Mouse (Mus musculus) heart, embryonic 15.5 days (tissue): Measurements from ENCODE around the gene Cdk14. TPM values are rescaled to one million over a fixed set of nuclear protein-coding genes. Genes with fewer than 3 reads are reported as not detected.

Experiments used
- ATAC-seq: fragments of 200-750 bp; cut with Nextera tagmentation; replicated peaks from 2 replicates; pipeline ENCODE4 v1.8.0; 2017; ENCODE audit warnings: low read depth, moderate TSS enrichment; ENCODE audit not compliant: insufficient number of reproducible peaks, insufficient read depth, low FRiP score
- H3K27ac ChIP-seq: fragments of 300-500 bp; sonication (generic); 2 replicates; pipeline ENCODE4 v1.5.1; 2015; ENCODE audit warnings: mild to moderate bottlenecking, inconsistent platforms
- H3K27me3 ChIP-seq: fragments of 300-500 bp; sonication (generic); 2 replicates; pipeline ENCODE4 v1.6.1; 2015; ENCODE audit warnings: inconsistent platforms
- H3K36me3 ChIP-seq: fragments of 300-500 bp; sonication (generic); 2 replicates; pipeline ENCODE4 v1.6.1; 2015; ENCODE audit warnings: mild to moderate bottlenecking, inconsistent platforms
- H3K4me1 ChIP-seq: fragments of 300-500 bp; sonication (generic); replicated peaks from 2 replicates; pipeline ENCODE4 v1.6.1; 2015; ENCODE audit warnings: inconsistent platforms
- H3K4me2 ChIP-seq: fragments of 300-500 bp; sonication (generic); 2 replicates; pipeline ENCODE4 v1.6.1; 2015; ENCODE audit warnings: inconsistent platforms, mild to moderate bottlenecking, moderate library complexity
- H3K4me3 ChIP-seq: fragments of 300-500 bp; sonication (generic); 2 replicates; pipeline ENCODE4 v1.5.1; 2015; ENCODE audit warnings: mild to moderate bottlenecking, inconsistent platforms
- H3K9ac ChIP-seq: fragments of 300-500 bp; sonication (generic); 2 replicates; pipeline ENCODE4 v1.6.1; 2015; ENCODE audit warnings: mild to moderate bottlenecking, inconsistent platforms
- H3K9me3 ChIP-seq: fragments of 300-500 bp; sonication (generic); replicated peaks from 2 replicates; pipeline ENCODE4 v1.6.1; 2016; ENCODE audit warnings: inconsistent platforms
- WGBS: fragments of 180-500 bp; shearing (Covaris S2); methylation state at CpG from one replicate; pipeline ENCODE4 v1.1.7; 2015; ENCODE audit warnings: mixed read lengths; 5-methylcytosine and 5-hydroxymethylcytosine counted together
- polyA plus RNA-seq: library from polyadenylated mRNA; unstranded; fragments of >200 nt; fragmentation: Nextera tagmentation; extraction: Ambion mirVana; gene quantifications from 2 replicates; pipeline ENCODE4 v1.2.1, GENCODE M21; 2015

Cdk14 gene
- polyA plus RNA-seq, 1 experiment from 2014 or later, result 12.0 TPM

DNA sequence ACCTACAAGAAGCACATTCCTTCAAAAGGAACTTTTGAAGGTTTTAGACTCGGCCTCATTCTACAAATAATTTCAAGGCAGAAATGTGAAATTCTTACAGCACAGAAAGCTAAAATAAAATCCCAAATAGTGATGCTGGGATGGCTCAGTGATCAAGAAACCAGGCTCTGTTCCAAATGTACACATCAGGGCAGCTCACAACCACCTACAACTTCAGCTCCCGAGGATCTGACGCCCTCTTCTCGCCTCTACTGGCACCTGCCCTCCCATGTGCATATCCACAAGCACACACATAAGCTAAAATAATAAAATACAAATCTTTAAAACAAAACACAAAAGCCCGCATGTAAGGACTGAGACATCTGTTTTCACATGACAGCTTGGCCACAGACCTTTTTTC is 135.6 kb downstream of the Cdk14 start:
- no peak overlapping the region for H3K4me2 ChIP-seq
- WGBS, result 69% methylated on average over 5 of the region's 5 CpGs
- H3K36me3 ChIP-seq, result no peaks in the 10 kb centered on the region
- no peak overlapping the region for H3K27ac ChIP-seq
- H3K9ac ChIP-seq, result no peak overlapping the region
- H3K4me3 ChIP-seq, result no peak overlapping the region
- no peaks in the 10 kb centered on the region for H3K27me3 ChIP-seq
- H3K9me3 ChIP-seq, result no peaks in the 10 kb centered on the region
- peaks cover 8% of the 10 kb centered on the region; the same call in 1 of the 2 replicates for H3K4me1 ChIP-seq
- ATAC-seq, result no peak

DNA sequence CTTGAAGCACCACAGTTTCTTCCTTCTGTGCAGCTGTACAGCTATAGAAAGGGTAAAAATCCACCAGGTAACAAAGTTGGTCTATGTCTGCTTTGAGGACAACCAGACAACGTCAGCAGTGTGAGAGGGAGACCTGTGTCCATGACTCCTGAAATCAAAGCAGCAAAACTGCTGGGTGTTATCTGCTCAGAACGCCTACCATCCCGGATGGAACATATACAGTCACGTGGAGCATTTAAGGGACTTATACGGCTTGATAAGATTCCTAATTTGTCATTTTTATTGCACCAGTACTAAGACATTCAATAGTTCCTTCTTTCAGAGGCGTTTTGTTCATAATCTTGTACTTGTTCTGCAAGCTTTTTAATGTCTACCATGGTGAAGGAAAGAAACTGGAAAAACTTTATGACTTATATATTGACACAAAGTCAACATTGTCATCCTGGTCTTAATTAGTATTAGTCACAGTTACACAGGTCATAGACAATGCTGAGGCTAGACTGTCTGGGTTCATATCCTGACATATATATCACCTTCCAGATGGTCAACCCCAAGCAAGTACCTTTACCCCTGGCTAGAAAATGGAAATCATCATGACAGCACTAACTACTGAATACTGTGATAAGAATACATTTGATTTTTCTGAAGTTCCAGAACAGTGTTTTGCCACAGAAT is 136.2 kb downstream of the Cdk14 start:
- 50% methylated on average over 6 of the region's 6 CpGs for WGBS

DNA sequence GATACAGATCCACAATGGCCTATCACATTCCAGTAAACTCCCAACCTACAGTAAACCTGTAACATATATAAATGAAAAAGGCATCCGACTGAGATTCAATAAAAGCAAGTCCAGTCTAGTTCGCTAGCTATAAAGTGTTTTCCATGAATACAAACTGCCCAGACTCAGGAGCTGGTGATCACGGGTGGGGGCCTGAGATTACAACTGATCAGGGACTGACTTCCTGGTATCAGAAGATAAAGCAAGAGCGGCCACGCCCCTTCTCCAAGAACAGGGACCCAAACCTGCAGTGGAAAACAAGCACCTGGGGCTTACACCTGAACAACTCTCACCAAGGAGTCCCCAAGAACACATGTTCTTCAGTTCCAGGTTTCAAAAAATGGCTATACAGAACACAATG is 137.7 kb downstream of the Cdk14 start:
- Histone ChIP-seq H3K27ac (no peak overlapping the region), H3K9me3 (no peaks in the 10 kb centered on the region), H3K4me3 (no peak overlapping the region), H3K4me2 (no peak overlapping the region), H3K9ac (no peak overlapping the region), H3K36me3 (no peaks in the 10 kb centered on the region), H3K27me3 (no peaks in the 10 kb centered on the region), H3K4me1 (peaks cover 8% of the 10 kb centered on the region; the same call in 1 of the 2 replicates)
- 92% methylated on average over 5 of the region's 5 CpGs for WGBS
- no peak for ATAC-seq

More for the DNA sequence above, 136.2 kb downstream of the Cdk14 start:
- H3K9ac ChIP-seq, result no peak overlapping the region
- no peaks in the 10 kb centered on the region for H3K36me3 ChIP-seq
- H3K9me3 ChIP-seq, result no peaks in the 10 kb centered on the region
- peaks cover 8% of the 10 kb centered on the region; the same call in 1 of the 2 replicates for H3K4me1 ChIP-seq
- no peak overlapping the region for H3K4me2 ChIP-seq
- no peak overlapping the region for H3K27ac ChIP-seq
- no peaks in the 10 kb centered on the region for H3K27me3 ChIP-seq
- H3K4me3 ChIP-seq, result no peak overlapping the region
- ATAC-seq, result no peak

DNA sequence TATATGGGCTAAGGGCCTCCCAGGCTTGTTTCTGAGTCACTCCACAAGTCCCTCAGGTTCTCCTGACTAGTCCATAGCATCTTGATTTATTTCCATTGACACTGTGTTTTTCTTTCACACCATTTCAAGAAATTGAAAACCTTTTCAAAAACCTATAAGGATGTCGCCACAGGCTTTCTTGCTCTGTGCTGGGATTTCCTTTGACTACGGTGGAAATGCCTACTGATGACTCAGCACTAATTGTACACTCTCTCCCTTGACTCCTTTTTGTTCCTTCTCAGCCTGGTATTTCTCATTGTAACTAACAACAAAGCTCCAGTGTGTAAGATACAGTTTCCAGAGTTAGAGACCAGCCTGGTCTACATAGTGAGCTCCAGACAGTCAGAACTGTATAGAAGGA is 144.8 kb downstream of the Cdk14 start:
- Histone ChIP-seq H3K4me1 (peaks cover 7% of the 10 kb centered on the region; the same call in 1 of the 2 replicates), H3K27ac (no peak overlapping the region), H3K4me2 (no peak overlapping the region), H3K9me3 (no peaks in the 10 kb centered on the region), H3K36me3 (no peaks in the 10 kb centered on the region), H3K4me3 (no peak overlapping the region), H3K27me3 (no peaks in the 10 kb centered on the region), H3K9ac (no peak overlapping the region)
- WGBS, result 56% methylated on average over 2 of the region's 2 CpGs
- no peak for ATAC-seq

DNA sequence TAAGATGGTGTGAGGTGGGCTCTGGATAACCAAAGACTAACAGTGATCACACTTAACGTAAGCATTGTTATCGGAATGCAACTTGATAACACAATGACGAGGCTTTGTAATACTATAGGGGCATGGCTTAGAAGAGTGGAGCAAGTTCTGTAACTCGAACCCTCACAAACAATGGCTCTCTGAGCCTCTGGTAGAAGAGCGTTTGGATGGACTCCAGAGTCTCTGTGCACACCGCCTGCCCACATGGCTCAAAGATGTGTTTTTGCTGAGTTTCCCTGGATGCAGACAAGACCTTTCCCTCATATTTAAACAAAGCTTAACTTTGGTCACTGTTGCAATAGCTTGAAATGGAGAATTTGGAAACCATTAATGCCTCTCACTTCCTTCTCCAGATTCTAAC is 145.8 kb downstream of the Cdk14 start:
- Histone ChIP-seq H3K9ac (no peak overlapping the region), H3K4me1 (peaks cover 7% of the 10 kb centered on the region; the same call in 1 of the 2 replicates), H3K27me3 (no peaks in the 10 kb centered on the region), H3K4me3 (no peak overlapping the region), H3K4me2 (no peak overlapping the region), H3K27ac (no peak overlapping the region), H3K9me3 (no peaks in the 10 kb centered on the region), H3K36me3 (no peaks in the 10 kb centered on the region)
- 59% methylated on average over 6 of the region's 6 CpGs for WGBS
- ATAC-seq, result no peak

DNA sequence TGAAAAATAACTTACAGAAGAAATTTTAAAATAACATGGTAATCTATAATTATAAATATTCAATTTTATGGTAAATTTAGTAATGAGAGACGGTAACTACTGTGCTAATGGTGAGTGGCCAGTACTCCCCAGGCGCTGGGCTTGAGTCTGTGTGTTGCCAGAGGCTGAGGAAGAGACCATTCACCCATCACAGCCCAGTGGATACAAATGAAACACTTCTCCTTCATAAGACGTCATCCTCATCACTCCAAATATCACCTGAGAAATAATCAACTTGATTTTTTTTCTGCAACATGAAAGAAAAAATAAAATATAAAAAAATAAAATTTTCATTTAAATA is 153.4 kb downstream of the Cdk14 start:
- H3K27me3 ChIP-seq, result no peaks in the 10 kb centered on the region
- H3K36me3 ChIP-seq, result no peaks in the 10 kb centered on the region
- no peak for ATAC-seq
- 87% methylated on average over 3 of the region's 3 CpGs for WGBS
- no peaks in the 10 kb centered on the region for H3K9me3 ChIP-seq
- H3K4me3 ChIP-seq, result no peak overlapping the region
- no peak overlapping the region for H3K4me2 ChIP-seq
- H3K4me1 ChIP-seq, result peaks cover 16% of the 10 kb centered on the region
- no peak overlapping the region for H3K9ac ChIP-seq
- H3K27ac ChIP-seq, result no peak overlapping the region

DNA sequence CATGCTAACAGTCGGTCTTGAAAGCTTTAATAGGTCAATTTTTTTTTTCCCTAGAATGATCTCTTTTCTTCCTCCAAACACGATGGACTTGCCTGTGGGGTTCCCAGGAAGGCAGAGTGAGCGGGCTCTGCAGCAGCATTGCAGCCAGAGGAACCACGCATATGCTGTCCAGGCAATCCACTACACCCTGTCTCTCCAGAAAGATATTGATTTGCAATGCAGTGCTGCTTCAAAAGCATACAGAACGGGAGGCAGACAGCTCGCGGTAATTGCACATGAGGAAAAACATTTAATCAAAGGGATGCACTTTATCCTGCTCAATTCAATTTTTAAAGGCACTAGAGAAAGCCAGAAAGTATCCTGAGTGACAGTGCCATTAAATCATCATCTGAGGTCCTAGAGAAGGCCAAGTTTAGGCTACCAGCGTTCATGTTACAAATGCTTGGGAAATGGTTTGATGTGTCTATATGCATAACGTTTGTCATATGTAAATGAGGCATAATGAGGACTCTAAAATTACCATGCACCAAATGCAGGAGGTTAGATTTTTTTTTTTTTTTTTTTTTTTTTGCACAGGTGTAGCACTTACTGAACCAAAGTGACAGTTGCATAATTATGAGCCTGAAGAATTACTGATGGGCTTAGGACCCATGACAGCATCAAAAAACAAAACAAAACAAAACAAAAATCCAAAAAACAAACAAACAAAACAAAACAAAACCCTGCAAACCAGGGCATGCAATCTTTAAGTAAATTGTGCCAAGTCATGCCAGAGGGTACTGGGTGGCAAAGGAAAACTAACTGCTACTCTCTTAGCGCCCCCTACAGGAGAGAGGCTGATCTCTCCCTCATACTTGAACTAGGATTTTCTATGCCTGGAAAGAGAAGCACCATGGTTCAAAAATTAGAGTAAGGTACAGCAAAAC is 154.0 kb downstream of the Cdk14 start:
- H3K27ac ChIP-seq, result no peak overlapping the region
- H3K9me3 ChIP-seq, result no peaks in the 10 kb centered on the region
- ATAC-seq, result no peak
- peak overlapping the region; percentile 37 for H3K4me2 ChIP-seq
- no peak overlapping the region for H3K4me3 ChIP-seq
- no peak overlapping the region for H3K9ac ChIP-seq
- 36% methylated on average over 10 of the region's 10 CpGs for WGBS
- H3K4me1 ChIP-seq, result peaks cover 22% of the 10 kb centered on the region
- no peaks in the 10 kb centered on the region for H3K27me3 ChIP-seq
- no peaks in the 10 kb centered on the region for H3K36me3 ChIP-seq

DNA sequence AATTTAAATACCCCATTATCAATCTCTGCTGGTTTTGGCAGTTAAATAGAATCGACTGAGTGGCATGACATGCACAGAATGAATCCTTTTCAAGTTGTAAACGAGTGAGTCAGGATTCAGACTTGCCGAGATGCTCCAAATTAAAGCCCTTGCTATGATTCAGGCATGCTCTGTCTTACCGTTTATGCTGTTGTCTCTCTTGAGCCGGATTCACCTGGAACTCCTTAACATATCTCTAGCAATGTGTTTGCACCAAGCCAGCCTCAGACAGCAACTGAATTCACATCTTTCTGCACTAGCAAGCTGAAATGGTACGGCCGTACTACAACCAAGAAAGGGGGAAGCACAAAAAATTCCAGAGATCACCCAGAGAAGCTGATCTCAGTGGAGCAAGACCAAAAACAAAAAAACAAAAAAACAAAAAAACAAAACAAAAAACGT is 154.7 kb downstream of the Cdk14 start:
- 27% methylated on average over 8 of the region's 8 CpGs for WGBS
- Histone ChIP-seq H3K4me3 (0 out of 2 replicates have a peak overlapping the region, but pooled peaks have one; percentile 12), H3K4me2 (peak overlapping the region; percentile 37), H3K36me3 (no peaks in the 10 kb centered on the region), H3K9me3 (no peaks in the 10 kb centered on the region), H3K27ac (no peak overlapping the region), H3K4me1 (peaks cover 28% of the 10 kb centered on the region), H3K27me3 (no peaks in the 10 kb centered on the region), H3K9ac (no peak overlapping the region)
- no peak for ATAC-seq

DNA sequence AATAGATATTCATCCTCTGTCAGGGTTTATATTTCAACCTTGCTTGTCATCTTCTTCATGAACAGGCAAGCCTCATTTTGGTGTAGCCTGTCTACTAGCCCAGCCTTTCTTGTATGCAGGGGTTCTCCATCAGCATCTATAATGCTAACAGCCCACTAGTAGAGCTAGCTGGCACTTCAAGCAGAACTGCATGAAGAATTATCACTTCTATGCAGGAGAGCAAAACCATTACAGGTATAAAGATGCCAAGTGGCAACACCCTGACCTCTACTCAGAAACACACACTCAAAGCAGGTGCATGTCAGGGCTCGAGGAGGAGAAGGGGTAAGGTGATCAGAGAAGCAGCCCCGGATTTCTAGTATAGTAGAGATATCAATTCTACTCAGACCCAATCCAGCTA is 155.4 kb downstream of the Cdk14 start:
- Histone ChIP-seq H3K9ac (no peak overlapping the region), H3K4me2 (no peak overlapping the region), H3K27ac (no peak overlapping the region), H3K27me3 (no peaks in the 10 kb centered on the region), H3K4me3 (no peak overlapping the region), H3K9me3 (no peaks in the 10 kb centered on the region), H3K4me1 (peaks cover 33% of the 10 kb centered on the region), H3K36me3 (no peaks in the 10 kb centered on the region)
- WGBS, result 69% methylated on average over 2 of the region's 2 CpGs
- ATAC-seq, result no peak

DNA sequence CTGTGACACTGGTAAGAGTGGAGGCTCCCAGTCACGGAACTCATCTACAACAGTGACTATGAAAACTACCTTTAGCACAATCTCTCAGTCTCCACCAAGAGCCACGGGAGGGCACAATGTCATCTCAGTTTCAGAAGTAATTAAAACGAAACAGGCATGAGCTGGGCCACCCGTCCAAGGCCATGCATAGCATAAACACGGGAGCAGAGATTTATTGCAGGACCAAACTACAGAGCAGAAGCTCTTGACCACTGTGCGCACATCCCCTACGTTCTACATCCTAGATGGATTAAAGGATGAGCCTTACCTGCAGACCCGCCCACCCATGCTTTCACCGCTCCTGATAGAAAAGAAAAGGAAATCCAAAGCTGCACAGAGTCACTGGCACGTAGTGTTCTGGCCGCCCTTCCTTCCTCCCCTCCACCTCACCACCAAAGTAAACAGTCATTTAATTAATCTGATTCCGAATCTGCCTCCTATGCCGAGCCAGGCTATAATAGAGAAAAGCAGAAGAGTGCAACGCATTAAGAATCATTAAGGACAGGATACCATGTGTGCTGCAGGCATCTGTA is 158.3 kb downstream of the Cdk14 start:
- H3K27me3 ChIP-seq, result no peaks in the 10 kb centered on the region
- ATAC-seq, result no peak
- peak overlapping the region; percentile 71 for H3K27ac ChIP-seq
- no peak overlapping the region for H3K9ac ChIP-seq
- 48% methylated on average over 14 of the region's 14 CpGs for WGBS
- H3K9me3 ChIP-seq, result no peaks in the 10 kb centered on the region
- H3K4me2 ChIP-seq, result peak overlapping the region; percentile 54
- H3K4me1 ChIP-seq, result peaks cover 35% of the 10 kb centered on the region
- H3K4me3 ChIP-seq, result peak overlapping the region; percentile 16
- no peaks in the 10 kb centered on the region for H3K36me3 ChIP-seq

DNA sequence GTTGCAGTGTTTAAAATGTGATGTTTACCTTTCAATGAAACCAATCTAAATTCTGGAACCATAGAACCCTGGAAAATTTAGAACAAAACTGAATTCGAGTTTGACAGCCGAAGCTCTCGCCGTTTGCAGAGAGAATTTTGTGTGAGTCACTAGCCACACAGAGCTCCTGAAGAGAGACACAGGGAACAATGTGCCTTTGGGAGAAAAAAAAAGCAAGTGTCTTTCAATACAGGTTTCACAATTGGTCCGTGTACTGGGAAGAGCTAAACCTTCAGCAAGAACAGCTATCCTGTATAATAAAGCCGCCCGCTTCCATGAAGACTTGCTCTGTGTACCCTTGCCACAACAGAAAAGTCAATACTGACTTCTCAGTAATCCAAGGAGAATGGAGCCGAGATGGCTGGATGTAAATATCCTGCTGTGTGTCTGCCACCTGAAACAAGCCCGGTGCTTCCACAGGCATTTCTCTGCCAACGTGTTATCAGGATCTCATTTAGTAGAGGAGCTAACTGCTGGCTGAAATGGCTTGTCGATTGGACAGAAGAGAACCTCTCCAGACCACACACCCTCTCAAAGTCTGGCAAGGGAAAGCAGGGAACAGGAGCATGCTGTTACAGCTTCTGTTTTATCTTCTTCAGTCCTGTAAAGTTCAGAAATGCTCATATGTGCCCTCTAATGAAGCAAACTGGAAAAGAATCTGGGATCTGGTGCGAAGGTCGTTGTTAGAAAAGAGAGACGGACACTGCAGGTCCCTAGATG is 159.0 kb downstream of the Cdk14 start:
- no peak; the same call in 1 of the 2 replicates for ATAC-seq
- H3K36me3 ChIP-seq, result no peaks in the 10 kb centered on the region
- peaks cover 35% of the 10 kb centered on the region for H3K4me1 ChIP-seq
- no peaks in the 10 kb centered on the region for H3K9me3 ChIP-seq
- H3K4me2 ChIP-seq, result peak overlapping the region; percentile 54
- no peak overlapping the region for H3K9ac ChIP-seq
- 43% methylated on average over 14 of the region's 14 CpGs for WGBS
- peak overlapping the region; percentile 71 for H3K27ac ChIP-seq
- peak overlapping the region; percentile 16 for H3K4me3 ChIP-seq
- H3K27me3 ChIP-seq, result no peaks in the 10 kb centered on the region
